In genomic region chr7:28961584-28961926, GRCm38 (mm10) we compare ENCODE assay signal across 8 mouse cellular contexts. TPM values are rescaled to one million over a fixed set of nuclear protein-coding genes. Genes with fewer than 3 reads are reported as not detected.
DNase-seq lines count a peak whose midpoint lies in the region; ATAC-seq and TF ChIP-seq lines count a peak whose summit lies in the region.

No protein-coding gene starts in this region.

- H3K4me3 ChIP-seq in heart, embryonic 11.5 days (ENCODE audit: low read depth, low read length) = peak overlapping the region; percentile 93
- peak overlapping the region; percentile 94 to 99 (median 98) for H3K4me3 ChIP-seq in CH12.LX (replicated peaks in 1 of 3; ENCODE audit: low read depth in 2 of 3, low read length in 2 of 3, poor library complexity in 1 of 3)
- H3K4me3 ChIP-seq in forebrain, embryonic 13.5 days = peak overlapping the region; percentile 94
- peak overlapping the region; percentile 86 to 92 for H3K4me3 ChIP-seq in liver, embryonic 14.5 days (ENCODE audit: insufficient read depth in 1 of 2, low read depth in 2 of 2, low read length in 2 of 2)

- H3K79me2 ChIP-seq in CH12.LX (replicated peaks; ENCODE audit: control insufficient read depth, extremely low read depth, insufficient read depth, poor library complexity, severe bottlenecking) = peaks cover 48% of the 10 kb centered on the region

- peak overlapping the region; percentile 90 for H3K27ac ChIP-seq in heart, embryonic 11.5 days (ENCODE audit: low read depth, low read length)
- H3K27ac ChIP-seq in CH12.LX (ENCODE audit: insufficient read depth, low read depth) = peak overlapping the region; percentile 55; the same call in 1 of the 2 replicates
- H3K27ac ChIP-seq in forebrain, embryonic 13.5 days = peak overlapping the region; percentile 84
- H3K27ac ChIP-seq in liver, embryonic 14.5 days = peak overlapping the region; percentile 70

- H3K4me2 ChIP-seq in heart, embryonic 11.5 days = peak overlapping the region; percentile 93
- H3K4me2 ChIP-seq in CH12.LX (ENCODE audit: insufficient read depth, low read depth, poor library complexity, severe bottlenecking) = peak overlapping the region; percentile 87
- H3K4me2 ChIP-seq in forebrain, embryonic 13.5 days = peak overlapping the region; percentile 90
- H3K4me2 ChIP-seq in liver, embryonic 14.5 days (ENCODE audit: low read depth) = peak overlapping the region; percentile 90

- no peak for DNase-seq in heart, postnatal 25 days (ENCODE audit: low spot score)
- no peak for DNase-seq in CH12.LX (ENCODE audit: extremely low read depth)
- no peak for DNase-seq in liver, embryonic 14.5 days (ENCODE audit: low read depth in 3 of 3, low spot score in 3 of 3)
- no peak for DNase-seq in frontal cortex, postnatal 36 days (ENCODE audit: low spot score in 2 of 2)
- DNase-seq in retina, postnatal 1 day = no peak
- no peak for DNase-seq in ovary, adult 18-20 months (ENCODE audit: low spot score)

- TF ChIP-seq CTCF in CH12.LX (conservative IDR thresholded peaks at IDR 0.05 in 1 of 2, IDR thresholded peaks at IDR 0.05 in 1 of 2; ENCODE audit: low read depth in 2 of 2, low read length in 2 of 2) = no peak
- no peak for TF ChIP-seq CTCF in liver, embryonic 14.5 days (IDR thresholded peaks at IDR 0.05; ENCODE audit: low read depth)

- WGBS in heart, embryonic 11.5 days (ENCODE audit: insufficient replicate concordance) = under 1% methylated on average over 7 of the region's 7 CpGs
- under 1% methylated on average over 7 of the region's 7 CpGs for WGBS in forebrain, embryonic 13.5 days
- 0% methylated on average over 7 of the region's 7 CpGs for WGBS in liver, embryonic 14.5 days (ENCODE audit: insufficient replicate concordance)

- in situ Hi-C loops in CH12.LX (cut with MboI; ENCODE audit: low pct_ligation_motif_present, low pct_unique_long_range_greater_than_20kb, low sequenced_read_pairs) = no loop called here

- TF ChIP-seq EP300 in CH12.LX (IDR thresholded peaks at IDR 0.05; ENCODE audit: low read length) = no peak
- TF ChIP-seq EP300 in liver, embryonic 14.5 days (IDR thresholded peaks at IDR 0.05; ENCODE audit: low read depth) = no peak

- H3K27me3 ChIP-seq in heart, embryonic 11.5 days (ENCODE audit: control insufficient read depth, insufficient read depth, low read length) = no peaks in the 10 kb centered on the region
- H3K27me3 ChIP-seq in CH12.LX (replicated peaks) = no peaks in the 10 kb centered on the region
- no peaks in the 10 kb centered on the region for H3K27me3 ChIP-seq in forebrain, embryonic 13.5 days
- no peaks in the 10 kb centered on the region for H3K27me3 ChIP-seq in liver, embryonic 14.5 days (ENCODE audit: control insufficient read depth, insufficient read depth, low read length)

- no peak for ATAC-seq in heart, embryonic 11.5 days (replicated peaks; ENCODE audit: insufficient number of reproducible peaks, low FRiP score, low TSS enrichment)
- ATAC-seq in forebrain, embryonic 13.5 days = no peak
- no peak for ATAC-seq in liver, embryonic 14.5 days (ENCODE audit: insufficient read depth)

- dilution Hi-C loops in CH12.LX (cut with MboI; ENCODE audit: extremely low pct_ligation_motif_present, extremely low pct_unique_long_range_greater_than_20kb, low sequenced_read_pairs) = no loop called here

- no peaks in the 10 kb centered on the region for H3K36me3 ChIP-seq in heart, embryonic 11.5 days (ENCODE audit: control insufficient read depth, insufficient read depth, low read length)
- H3K36me3 ChIP-seq in CH12.LX (replicated peaks in 1 of 2; ENCODE audit: control insufficient read depth in 1 of 2, insufficient read depth in 1 of 2, low read length in 1 of 2) = peaks cover 0 to 2% of the 10 kb centered on the region in 2 experiments
- H3K36me3 ChIP-seq in forebrain, embryonic 13.5 days (ENCODE audit: poor library complexity, severe bottlenecking) = no peaks in the 10 kb centered on the region
- peaks cover 4% of the 10 kb centered on the region; the same call in 1 of the 2 replicates for H3K36me3 ChIP-seq in liver, embryonic 14.5 days (replicated peaks; ENCODE audit: control insufficient read depth, insufficient read depth, low read depth)

- peaks cover 33% of the 10 kb centered on the region for H3K4me1 ChIP-seq in heart, embryonic 11.5 days (ENCODE audit: control insufficient read depth, insufficient read depth, low read length)
- H3K4me1 ChIP-seq in CH12.LX (ENCODE audit: control insufficient read depth in 1 of 2, insufficient read depth in 2 of 2) = peaks cover 10 to 43% of the 10 kb centered on the region in 2 experiments
- H3K4me1 ChIP-seq in forebrain, embryonic 13.5 days = peaks cover 47% of the 10 kb centered on the region
- H3K4me1 ChIP-seq in liver, embryonic 14.5 days (replicated peaks; ENCODE audit: control insufficient read depth in 2 of 2, insufficient read depth in 2 of 2, low read length in 1 of 2) = peaks cover 34 to 49% of the 10 kb centered on the region in 2 experiments

- no peak for TF ChIP-seq RAD21 in CH12.LX (IDR thresholded peaks at IDR 0.05; ENCODE audit: low read depth, low read length)

- intact Hi-C loops in heart, postnatal 25 days (cut with DNase I) = loop anchor here (2.0 kb wide), 1 partner anchor 23 kb away; no protein-coding TSS in a partner anchor

- no peak for TF ChIP-seq POLR2A in CH12.LX (IDR thresholded peaks at IDR 0.05; ENCODE audit: low read depth, low read length)

- H3K9ac ChIP-seq in heart, embryonic 11.5 days (ENCODE audit: low read depth, low read length) = peak overlapping the region; percentile 96
- peak overlapping the region; percentile 87 for H3K9ac ChIP-seq in CH12.LX (ENCODE audit: insufficient read depth, low read depth)
- H3K9ac ChIP-seq in forebrain, embryonic 13.5 days = peak overlapping the region; percentile 95
- peak overlapping the region; percentile 98 for H3K9ac ChIP-seq in liver, embryonic 14.5 days (replicated peaks)

- no peaks in the 10 kb centered on the region for H3K9me3 ChIP-seq in heart, embryonic 11.5 days (replicated peaks; ENCODE audit: control insufficient read depth, low read length)
- no peaks in the 10 kb centered on the region for H3K9me3 ChIP-seq in CH12.LX (replicated peaks; ENCODE audit: low read length)
- H3K9me3 ChIP-seq in forebrain, embryonic 13.5 days (replicated peaks) = no peaks in the 10 kb centered on the region
- H3K9me3 ChIP-seq in liver, embryonic 14.5 days (ENCODE audit: control insufficient read depth, low read length) = no peaks in the 10 kb centered on the region

TF ChIP-seq in CH12.LX, 34 proteins besides CTCF, POLR2A, EP300 and RAD21:
- TF ChIP-seq KAT2A (IDR thresholded peaks at IDR 0.05; ENCODE audit: insufficient replicate concordance, low read length) = no peak
- TF ChIP-seq HCFC1 (IDR thresholded peaks at IDR 0.05; ENCODE audit: low read depth, low read length) = 0 out of 2 replicates have a peak, but pooled peaks have one; percentile 1

RNA-seq across cellular contexts. Expression of gene Actn4, which starts 0.6 kb away (rescaled TPM):
- polyA plus RNA-seq in heart, embryonic 11.5 days (2014; fragmentation: Nextera tagmentation; extraction: Ambion mirVana) = 227 and 262 TPM in 2 replicates
- total RNA-seq in heart, postnatal 25 days (2021) = 100 to 1,000 TPM in 1 of 2 experiments, 10 to 100 TPM in 1; 77.0 to 101 TPM
- total RNA-seq in CH12.LX (2012; rRNA removed) = 62.9 and 63.4 TPM in 2 replicates
- total RNA-seq in CH12.LX (2014; rRNA removed) = 45.9 and 56.9 TPM in 2 replicates
- polyA plus RNA-seq in CH12.LX (2012; ENCODE audit: insufficient read length, low read depth) = 127 and 145 TPM in 2 replicates
- 114 and 136 TPM in 2 replicates for polyA plus RNA-seq in forebrain, embryonic 13.5 days (2015; fragmentation: Nextera tagmentation; extraction: Ambion mirVana)
- 80.4 and 86.2 TPM in 2 replicates for polyA plus RNA-seq in liver, embryonic 14.5 days (2012; rRNA removed)
- 94.5 and 105 TPM in 2 replicates for polyA plus RNA-seq in liver, embryonic 14.5 days (2014; fragmentation: Nextera tagmentation; extraction: Ambion mirVana)

RNA-seq across cellular contexts. Expression of gene Eif3k, which starts 20.1 kb away (rescaled TPM):
- polyA plus RNA-seq in heart, embryonic 11.5 days (2014; fragmentation: Nextera tagmentation; extraction: Ambion mirVana) = 278 and 286 TPM in 2 replicates
- total RNA-seq in heart, postnatal 25 days (2021) = 100 to 1,000 TPM; 148 to 164 TPM
- total RNA-seq in CH12.LX (2012; rRNA removed) = 513 and 551 TPM in 2 replicates
- total RNA-seq in CH12.LX (2014; rRNA removed) = 595 and 658 TPM in 2 replicates
- polyA plus RNA-seq in CH12.LX (2012; ENCODE audit: insufficient read length, low read depth) = 580 and 584 TPM in 2 replicates
- polyA plus RNA-seq in forebrain, embryonic 13.5 days (2015; fragmentation: Nextera tagmentation; extraction: Ambion mirVana) = 351 and 356 TPM in 2 replicates
- polyA plus RNA-seq in liver, embryonic 14.5 days (2012; rRNA removed) = 281 and 283 TPM in 2 replicates
- polyA plus RNA-seq in liver, embryonic 14.5 days (2014; fragmentation: Nextera tagmentation; extraction: Ambion mirVana) = 283 and 288 TPM in 2 replicates

RNA-seq across cellular contexts. Expression of gene Map4k1, which starts 20.3 kb away (rescaled TPM):
- polyA plus RNA-seq in heart, embryonic 11.5 days (2014; fragmentation: Nextera tagmentation; extraction: Ambion mirVana) = 6.8 and 6.9 TPM in 2 replicates
- 1 to 10 TPM in 1 of 2 experiments, under 1 TPM in 1; 0.44 to 1.3 TPM for total RNA-seq in heart, postnatal 25 days (2021)
- 183 and 195 TPM in 2 replicates for total RNA-seq in CH12.LX (2012; rRNA removed)
- 112 and 114 TPM in 2 replicates for total RNA-seq in CH12.LX (2014; rRNA removed)
- polyA plus RNA-seq in CH12.LX (2012; ENCODE audit: insufficient read length, low read depth) = 395 and 401 TPM in 2 replicates
- 4.3 and 4.4 TPM in 2 replicates for polyA plus RNA-seq in forebrain, embryonic 13.5 days (2015; fragmentation: Nextera tagmentation; extraction: Ambion mirVana)
- 16.7 and 17.3 TPM in 2 replicates for polyA plus RNA-seq in liver, embryonic 14.5 days (2012; rRNA removed)
- polyA plus RNA-seq in liver, embryonic 14.5 days (2014; fragmentation: Nextera tagmentation; extraction: Ambion mirVana) = 24.9 and 27.4 TPM in 2 replicates

Comparison
In these comparisons a context has a peak if more than half of its experiments do, and no peak if none do; other contexts are left out.
1. RNA of gene Map4k1, which starts 20.3 kb away (polyA plus RNA-seq): 395 to 401 TPM in CH12.LX; 16.7 to 27.4 TPM in liver, embryonic 14.5 days, 6.8 to 6.9 TPM in heart, embryonic 11.5 days and 4.3 to 4.4 TPM in forebrain, embryonic 13.5 days; every median in the first group is over 10 times any median in the second.
2. Peak in every context shown above with its lines, with median percentiles within 50 percentile points of each other: H3K27ac ChIP-seq, H3K4me2 ChIP-seq, H3K4me3 ChIP-seq and H3K9ac ChIP-seq.